Mouse (Mus musculus) cerebellum, adult 11 months (tissue): ENCODE data around the gene Fyttd1.
A peak's percentile ranks its signal among the peaks of the same experiment; 100 is the strongest.
"Not testable (repeated sequence)": the region's sequence is repeated elsewhere in the genome, so short reads cannot be mapped to it uniquely, and the experiment has no call there.

ENCODE experiments used
- DNase-seq: peaks from one replicate; pipeline ENCODE4 v3.0.0; 2022

Fyttd1 gene

DNA sequence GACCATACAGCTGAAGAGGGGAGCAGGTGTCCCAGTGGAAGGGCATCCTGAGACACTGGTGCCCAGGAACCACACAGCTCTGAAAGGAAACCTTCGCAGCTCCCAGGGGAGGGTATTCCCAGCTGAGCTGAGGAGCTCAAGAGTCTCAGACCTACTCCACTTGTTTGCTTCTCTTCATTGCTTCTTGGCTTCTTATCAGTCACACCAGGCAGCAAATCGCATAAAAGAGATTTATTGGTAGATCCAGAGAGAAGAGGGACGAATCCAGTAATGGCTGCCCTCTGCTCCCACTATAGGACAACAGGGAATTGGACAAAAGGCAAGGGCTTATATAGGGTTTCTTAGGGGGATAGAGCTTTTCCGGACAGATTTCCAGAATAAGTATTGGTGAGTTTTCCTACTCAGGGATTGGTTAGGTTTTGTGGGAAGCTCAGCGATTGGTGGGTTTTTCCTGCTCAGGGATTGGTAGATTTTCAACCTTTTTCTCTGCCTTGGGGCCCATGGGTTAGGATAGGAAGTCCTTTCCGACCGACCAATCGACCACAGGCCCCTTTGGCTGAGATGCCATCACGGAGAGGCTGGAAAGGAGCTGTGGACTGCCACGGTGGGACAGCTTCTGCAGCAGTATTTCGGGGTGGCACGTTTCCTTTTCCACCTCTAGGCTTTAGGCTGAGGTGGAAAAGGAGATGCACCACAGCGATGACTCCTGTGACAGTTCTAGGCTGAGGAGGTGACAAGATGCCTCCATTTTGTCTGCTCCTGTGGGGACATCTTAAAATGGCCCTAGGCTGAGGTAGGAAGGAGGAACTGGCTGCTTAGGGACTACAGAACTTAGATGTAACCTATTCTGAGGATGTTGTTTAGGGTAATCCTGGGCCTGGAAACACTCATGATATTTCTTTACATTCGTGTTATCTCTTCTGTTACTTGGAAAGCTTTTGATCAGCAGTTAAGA is 1.9 kb downstream of the Fyttd1 start:
- DNase-seq, result no peak

DNA sequence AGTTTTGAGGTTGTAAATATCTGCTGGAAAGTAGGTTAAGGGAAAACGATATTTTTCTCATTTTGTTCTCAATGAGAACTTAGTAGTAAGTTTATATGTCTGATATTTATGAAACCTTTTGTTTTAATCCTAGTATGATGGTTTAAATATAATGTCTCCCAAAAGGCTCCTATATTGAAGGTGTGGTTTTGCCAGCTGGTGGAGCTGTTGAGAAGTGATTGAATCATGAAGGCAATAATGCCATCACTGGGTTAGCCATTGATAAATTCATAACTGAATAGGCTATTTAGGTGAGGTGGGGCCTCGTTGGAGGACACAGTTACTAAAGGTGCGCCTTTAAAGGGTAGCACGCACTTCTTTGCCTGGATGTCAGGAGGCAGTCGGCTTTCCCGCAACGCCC is 4.2 kb downstream of the Fyttd1 start:
- DNase-seq, result no peak

DNA sequence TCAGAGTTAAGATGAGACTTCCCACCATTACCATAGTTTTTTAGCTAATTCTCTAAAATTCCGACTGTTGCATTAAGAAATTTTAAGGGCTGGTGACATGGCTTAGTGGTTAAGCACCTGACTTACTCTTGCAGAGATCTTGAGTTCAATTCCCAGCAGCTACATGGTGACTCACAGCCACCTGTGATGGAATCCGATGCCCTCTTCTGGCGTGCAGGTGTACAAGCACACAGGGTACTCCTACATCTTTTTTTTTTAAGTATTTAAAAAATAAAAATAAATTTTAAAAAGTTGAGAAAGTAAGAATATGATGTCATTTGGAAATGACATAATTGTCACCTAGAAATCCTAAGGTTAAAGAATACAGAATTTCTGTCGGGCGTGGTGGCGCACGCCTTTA is 10.7 kb downstream of the Fyttd1 start:
- DNase-seq, result no peak

DNA sequence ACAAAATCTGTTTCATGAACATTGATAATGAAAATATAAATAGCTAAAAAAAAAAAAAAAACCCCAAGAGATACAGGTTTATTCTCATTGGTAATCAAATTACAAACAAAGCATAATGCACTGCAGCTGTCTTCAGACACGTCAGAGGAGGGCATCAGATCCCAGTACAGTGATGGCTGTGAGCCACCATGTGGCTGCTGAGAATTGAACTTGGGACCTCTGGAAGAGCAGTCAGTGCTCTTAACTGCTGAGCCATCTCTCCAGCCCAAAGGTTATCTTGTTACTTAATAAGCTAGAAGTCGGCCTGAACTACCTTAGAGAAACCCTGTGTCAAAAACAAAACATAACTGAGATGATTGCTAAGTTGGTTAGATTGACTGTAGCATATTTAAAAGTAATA is 12.6 kb downstream of the Fyttd1 start:
- no peak for DNase-seq

DNA sequence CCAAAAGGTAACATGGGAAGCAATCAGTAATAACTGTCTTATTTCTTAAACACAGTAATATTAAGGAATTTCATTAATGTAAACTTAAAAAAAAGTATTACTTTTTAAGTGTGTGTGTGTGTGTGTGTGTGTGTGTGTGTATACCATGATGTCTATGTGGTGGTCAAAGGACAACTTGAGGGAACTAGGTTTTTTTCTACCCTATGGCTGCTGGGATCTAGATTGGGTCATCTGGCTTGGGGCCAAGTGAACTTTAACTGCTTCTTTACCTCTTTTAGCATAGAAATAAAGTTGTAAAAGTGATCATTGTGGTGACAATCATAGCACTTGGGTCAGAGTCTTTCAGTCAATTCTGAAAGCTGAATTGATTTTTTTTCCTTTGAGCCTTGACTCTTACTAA is 18.8 kb downstream of the Fyttd1 start:
- no peak for DNase-seq

DNA sequence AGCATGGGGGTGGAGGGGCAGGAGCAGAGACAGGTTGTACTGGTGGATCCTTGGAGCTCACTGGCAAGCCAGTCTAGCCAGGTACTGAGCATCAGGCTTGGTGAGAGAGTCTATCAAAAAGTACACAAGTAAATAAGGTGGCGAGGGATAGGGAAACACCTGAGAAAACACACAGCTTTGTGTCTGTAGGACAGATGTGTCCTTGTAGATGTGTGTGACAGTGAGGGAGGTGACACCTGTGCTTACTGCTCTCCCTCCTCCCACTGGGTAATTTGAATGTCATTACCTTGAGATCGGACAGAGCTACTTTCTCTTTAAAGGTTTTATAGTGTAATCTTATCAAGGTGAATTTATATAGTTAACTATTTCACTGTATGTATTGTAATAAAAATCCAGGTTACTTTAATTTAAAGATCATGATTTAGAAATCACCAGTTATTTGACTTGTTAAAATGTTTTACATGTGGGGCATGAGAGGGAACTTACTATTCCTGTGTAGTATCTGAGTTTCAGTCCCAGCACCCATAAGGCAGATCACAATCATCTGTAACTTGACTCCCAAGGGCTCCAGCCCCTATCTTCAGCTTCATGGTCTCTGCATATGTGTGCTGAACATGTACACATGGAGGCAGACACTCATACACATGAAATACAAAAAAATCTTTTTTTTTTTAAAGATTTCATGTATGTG is 24.2 kb downstream of the Fyttd1 start:
- no peak for DNase-seq

DNA sequence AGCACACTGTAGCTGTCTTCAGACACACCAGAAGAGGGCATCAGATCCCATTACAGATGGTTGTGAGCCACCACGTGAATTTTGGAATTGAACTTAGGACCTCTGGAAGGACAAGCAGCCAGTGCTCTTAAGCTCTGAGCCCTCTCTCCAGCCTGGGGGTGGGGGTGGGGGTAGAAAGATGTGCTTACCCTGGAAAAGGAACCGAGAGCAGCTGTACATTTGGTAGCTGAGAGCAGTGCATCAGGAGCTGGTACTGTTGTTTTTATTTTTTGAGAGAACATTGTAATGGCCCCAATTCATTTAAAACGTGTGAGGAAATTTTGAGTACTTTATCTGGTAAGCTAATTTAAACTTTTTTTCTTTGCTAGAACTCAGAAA is 24.7 kb downstream of the Fyttd1 start:
- DNase-seq, result no peak

DNA sequence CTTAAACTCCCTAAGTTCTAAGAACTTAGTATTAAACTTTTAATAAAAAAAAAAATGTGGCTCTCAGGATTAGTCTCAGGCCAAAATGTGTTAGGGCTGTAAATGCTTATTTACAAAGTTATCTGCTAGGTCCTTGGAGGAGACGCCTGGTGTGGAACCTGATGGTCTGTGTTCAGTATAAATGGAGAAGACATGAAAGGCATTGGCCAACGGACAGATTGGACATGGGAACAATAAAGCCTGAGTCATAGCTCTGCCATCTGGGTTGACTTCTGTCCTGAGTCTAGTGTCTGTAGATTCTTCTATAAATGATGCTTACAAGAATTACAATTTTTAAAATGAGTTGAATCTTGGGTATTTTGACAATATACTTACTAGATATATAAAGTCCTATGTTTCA is 28.9 kb downstream of the Fyttd1 start:
- DNase-seq, result no peak

DNA sequence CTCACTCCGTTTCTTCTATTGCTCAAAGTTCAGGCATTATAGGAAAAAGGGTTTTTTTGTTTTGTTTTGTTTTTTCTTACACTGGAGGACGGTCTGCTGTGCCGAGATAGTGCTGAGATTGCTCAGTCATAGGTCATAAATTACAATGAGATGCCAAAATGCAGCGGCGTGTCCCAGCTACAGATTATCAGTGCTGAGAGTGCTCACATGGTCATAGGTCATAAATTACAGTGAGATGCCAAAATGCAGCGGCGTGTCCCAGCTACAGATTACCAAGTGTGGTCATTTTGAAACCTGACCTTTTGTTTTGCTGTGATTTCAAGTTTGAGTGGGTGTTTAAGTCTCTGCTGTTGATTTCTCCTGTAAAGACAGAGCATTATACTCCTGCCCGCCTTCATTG is 29.4 kb downstream of the Fyttd1 start:
- DNase-seq, result no peak

DNA sequence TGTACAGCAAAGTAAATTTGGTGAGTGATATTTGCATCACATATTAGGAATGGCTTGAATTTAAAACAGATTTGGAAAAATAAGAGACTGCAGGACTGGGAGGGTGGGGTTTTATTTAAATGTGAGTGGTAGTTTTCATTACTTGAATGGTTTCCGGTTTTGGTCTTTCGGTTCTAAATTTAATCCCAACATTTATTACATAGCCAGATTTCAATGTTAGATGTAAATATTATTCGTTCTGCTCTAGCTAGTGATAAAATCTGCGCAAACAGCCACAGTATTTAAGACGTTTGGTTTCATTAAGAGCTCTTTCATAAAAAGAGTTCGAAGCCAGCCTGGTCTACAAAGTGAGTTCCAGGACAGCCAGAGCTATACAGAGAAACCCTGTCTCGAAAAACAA is 35.9 kb downstream of the Fyttd1 start:
- no peak for DNase-seq

DNA sequence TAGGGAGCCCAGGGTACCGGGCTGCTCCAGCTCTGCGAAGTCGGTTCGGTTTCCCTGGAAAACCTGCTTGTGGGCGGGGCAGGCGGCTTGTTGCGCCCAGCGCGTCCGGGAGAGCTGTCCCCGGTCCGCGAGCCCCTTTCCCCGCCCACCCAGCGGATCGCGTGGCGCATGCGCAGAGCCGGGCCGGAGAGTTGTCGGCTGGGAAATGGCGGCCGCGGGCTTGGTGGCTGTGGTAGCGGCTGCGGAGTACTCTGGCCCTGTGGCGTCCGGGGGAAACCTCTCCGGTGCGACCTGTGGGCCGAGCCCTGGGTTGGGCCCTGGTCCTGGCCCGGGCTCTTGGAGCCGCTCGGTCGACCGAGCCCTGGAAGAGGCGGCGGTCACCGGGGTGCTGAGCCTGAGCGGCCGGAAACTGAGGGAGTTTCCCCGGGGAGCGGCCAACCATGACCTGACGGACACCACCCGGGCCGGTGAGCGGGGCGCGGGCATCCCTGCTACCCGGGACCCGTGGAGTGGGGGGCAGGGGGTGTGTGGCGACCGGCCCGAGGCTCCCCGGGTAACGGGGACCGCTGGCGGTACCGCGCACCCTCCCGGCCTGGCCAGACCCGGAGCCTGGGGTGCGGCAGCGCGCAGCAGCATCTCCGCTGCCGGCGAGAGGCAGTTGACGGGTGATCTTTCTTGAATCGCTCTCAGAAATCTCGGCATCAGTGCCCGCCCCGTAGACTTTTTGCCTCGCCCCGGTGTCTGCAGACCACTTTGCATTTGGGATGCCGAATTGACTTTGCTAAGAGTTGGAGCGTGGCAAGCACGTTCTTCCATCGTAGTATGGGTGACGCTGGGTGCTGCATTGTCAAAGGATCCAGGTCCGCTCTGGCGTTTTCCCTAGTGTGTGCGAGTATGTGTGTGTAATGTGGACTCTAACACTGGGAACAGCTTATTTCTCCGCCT is 36.9 kb downstream of the Fyttd1 start, which contains the start of gene Lrch3:
Gene Lrch3 (plus strand): TSS at position 164 of the 945 bp plus-strand sequence.
- peak; percentile 94 for DNase-seq

DNA sequence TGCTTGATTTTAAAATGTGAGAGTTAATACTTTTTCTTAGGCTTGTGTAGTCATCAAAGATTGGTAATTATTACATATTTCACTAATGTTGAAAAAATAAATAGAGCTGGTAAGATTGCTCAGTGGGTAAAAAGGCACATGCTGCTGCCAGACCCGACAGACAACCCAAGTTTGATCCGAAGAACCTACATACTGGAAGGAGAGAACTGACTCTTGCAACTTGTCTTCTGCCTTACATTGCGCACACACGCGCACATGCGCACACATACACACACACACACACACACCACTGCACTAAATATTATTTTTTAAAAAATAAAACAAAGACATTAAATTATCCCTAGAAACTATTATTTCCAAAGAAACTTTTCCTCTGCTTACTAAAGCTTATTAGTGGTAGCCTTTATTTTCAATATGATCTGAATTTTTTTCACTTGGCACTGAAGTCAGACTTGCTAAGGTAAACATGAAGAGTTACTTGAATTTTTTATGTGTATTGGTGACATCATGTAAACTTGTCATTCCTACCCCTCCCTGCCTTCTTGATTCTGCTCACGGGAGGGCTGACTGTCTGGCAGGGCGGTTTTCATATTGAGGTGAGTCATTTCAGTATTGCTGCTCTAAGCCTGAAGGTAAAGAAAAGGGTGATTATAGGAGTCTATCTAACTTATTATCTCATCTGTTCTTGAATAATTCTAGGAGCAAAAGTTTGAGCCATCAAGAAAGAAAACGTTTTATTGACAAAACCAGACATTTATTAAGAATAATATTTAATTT is 38.2 kb downstream of the Fyttd1 start:
- DNase-seq, result no peak

DNA sequence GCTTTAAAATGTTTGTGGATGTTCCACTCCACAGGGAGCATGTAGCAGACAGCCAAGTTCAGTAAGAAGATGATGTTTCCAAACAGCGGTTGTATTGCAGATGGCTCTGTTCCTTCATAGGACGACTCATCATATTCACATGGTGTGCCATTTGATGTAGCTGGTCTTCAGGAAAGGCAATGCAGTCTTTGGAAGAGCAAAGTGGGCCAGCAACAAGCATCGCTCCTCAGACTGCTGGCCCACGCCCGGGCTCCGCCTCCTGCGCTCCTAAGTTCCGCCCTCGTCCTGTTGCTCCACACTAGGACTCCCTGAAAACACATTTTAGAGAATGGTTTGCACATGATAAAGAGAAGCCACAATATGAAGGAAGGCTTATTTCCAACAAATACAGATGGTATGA is 49.3 kb downstream of the Fyttd1 start:
- DNase-seq, result not testable (repeated sequence)

DNA sequence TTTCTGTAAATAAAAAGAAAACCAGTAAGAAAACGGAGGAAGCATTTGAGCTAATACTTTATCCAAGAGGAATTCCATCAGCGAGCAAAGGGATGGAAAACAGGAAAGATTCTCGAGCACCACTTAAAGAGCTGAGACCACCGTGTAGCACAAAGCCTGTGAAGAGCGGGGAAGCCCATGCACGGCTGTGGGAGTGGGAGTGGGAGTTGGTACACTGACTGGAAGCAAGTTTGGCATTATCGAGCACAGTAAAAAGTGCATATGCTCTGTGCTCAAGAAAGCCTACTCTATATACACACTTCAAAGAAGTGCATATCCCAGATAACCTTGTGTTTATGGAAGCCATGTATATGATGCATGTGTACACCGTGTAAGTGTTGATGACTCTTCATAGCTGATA is 49.7 kb downstream of the Fyttd1 start:
- no peak for DNase-seq

DNA sequence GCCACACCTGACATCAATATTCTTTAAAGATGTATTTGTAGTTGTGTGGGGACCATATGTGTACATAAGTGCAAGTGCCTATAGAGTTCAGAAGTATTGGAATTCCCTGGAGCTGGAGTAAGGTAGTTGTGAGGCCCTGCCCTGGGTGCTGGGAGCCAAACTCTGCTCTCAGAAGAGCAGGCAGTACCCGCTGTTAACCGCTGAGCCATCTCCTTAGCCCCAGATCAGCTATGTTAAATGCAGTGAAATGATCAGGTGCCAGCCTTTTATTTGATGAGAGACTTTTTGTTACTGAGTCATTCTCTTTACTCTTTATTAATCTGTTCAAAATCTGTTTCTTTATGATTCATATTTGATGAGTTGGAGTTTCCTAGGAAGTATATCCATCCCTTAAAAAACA is 52.6 kb downstream of the Fyttd1 start:
- DNase-seq, result no peak

DNA sequence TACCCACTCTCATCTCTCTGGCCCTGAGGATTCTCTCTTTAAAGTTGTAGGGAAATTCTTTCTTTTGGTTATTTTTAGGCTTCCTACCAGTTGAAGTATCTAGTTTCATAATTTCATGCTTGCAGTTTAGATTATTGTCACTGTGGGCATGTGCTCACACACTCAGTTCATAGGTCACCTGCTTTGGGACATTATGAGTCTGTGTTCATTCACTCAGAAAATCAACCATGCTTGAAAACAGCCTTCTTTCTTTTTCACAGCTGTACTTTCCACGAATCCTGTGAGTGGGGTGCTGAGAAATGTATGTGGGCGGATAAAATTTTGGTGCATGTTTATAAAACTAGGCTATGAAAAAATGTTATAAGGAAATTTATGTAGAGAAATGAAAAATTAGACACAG is 57.2 kb downstream of the Fyttd1 start:
- DNase-seq, result no peak

DNA sequence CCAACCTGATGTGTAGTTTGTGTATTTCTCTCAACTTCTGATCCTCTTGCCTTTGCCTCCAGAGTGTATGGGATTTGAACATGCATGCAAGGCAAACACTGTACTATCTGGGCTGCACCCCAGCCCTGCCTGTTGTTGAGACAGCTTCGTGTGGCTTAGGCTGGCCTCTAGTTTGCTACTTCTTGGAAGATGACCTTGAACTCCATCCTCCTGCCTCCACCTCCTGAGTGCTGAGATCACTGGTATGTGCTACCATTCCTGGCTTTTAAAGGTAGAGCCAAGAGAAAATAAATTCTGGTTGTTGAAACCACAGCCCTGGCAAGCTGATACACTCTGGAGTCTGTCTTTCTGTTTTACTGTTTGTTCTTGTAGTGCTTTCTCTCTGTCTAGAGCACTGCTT is 57.8 kb downstream of the Fyttd1 start:
- DNase-seq, result no peak

DNA sequence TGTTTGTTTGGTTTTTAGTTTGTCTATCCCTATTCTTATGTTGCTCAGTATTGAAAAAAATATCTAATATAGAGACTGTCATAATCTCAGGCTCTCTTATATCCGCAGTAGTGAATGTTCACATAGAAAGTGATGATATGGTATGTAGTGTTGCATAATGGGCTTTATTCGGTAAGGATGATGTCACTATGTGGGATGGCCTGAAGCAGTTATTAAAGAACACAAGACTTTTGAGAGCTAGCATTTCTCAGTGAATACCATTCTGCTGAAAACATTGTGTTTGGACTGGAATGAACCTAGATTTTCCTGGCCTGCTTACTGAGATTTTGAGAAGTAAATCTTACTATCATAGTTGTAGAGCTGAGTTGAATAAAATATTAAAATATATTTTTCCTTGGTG is 60.1 kb downstream of the Fyttd1 start:
- DNase-seq, result no peak

DNA sequence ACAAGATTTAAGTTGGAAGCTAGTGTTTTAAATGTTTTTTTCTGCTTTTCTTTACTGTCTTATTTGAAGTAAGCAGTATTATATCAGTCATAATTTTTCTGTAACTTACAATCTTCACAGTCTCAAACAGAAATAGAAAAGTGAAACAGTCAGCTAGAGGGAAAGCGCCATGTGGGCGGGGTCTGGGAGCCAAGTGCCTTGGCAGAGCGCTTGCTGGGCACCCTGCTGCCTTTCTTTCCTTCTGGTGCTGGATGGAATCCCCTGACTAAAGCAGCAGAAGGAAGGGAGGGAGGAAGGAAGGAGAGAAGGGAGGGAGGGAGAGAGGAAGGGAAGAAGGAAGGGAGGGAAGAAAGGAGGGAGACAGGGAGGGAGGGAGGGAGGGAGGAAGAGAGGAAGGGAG is 62.0 kb downstream of the Fyttd1 start:
- DNase-seq, result peak; percentile 63

DNA sequence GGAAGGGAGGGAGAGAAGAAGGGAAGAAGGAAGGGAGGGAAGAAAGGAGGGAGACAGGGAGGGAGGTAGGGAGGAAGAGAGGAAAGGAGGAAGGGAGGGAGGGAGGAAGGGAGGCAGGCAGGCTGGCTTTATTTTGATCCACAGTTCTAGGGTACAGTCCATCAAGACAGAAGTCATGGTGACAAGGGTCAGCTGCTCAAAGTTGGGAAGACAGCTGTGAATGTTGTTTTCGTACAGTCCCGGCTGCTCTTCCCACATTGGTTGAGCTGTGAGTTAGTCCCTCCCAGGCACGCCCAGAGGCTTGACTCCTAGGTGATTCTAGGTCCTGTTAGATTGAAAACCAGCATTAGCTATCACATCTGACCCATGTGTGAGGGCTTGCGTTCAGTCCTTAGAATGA is 62.4 kb downstream of the Fyttd1 start:
- DNase-seq, result not testable (repeated sequence)

DNA sequence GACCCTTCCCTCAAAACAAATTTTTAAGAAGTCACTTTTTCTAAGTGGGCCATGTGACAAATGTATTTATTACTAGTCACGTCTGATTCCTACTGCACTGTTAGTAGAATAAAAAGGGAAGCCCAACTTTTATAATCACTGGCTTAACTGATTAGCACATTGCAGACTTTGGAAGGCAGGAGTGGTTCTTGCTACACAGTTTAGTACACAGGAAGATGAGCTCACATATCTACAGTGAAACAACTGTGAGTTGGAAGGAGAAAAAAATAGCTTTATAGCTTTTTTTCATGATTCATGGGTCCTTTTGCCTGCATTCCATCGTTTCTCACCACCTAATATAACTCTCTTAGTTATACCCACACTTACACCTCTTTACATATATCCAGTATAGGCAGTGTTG is 63.9 kb downstream of the Fyttd1 start:
- DNase-seq, result not testable (repeated sequence)

DNA sequence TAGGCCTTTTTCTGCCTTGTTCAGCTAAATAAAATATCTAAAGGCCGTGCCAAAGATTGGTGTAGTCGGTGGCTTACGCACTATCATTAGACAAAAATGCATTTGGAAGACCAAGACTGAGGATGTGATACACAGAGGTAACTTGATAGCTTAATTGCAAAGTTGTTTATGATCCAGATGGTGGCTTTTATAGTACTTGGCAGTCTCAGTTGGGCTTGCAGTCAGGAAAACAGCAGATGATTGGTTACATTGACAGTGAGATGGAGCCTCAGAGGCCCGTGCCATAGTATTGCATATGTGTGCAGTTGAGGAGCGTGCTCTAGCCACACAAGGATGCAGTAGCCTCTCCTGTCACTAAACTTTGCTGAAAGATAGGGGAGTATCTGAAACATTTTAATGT is 65.4 kb downstream of the Fyttd1 start:
- DNase-seq, result no peak
